Mouse (Mus musculus) Patski (cell line): ENCODE results near the gene E2f4. TPM values are rescaled to one million over a fixed set of nuclear protein-coding genes. Genes with fewer than 3 reads are reported as not detected.

Source experiments
- ATAC-seq: fragments of 100-300 bp; one replicate; pipeline ENCODE4 v1.8.0; 2021
- CTCF ChIA-PET: fragments of 350-600 bp; sonication (Branson Sonifier 250); formaldehyde crosslinking; loops from one replicate; lab custom pipeline; 2022; ENCODE audit warnings: inconsistent platforms; lab: Charles Lee
- POLR2A ChIA-PET: fragments of 350-600 bp; sonication (Branson Sonifier 250); formaldehyde crosslinking; loops from one replicate; lab custom pipeline; 2022; ENCODE audit warnings: antibody characterized with exemption, inconsistent platforms; lab: Charles Lee
- DNase-seq: peaks from one replicate; pipeline ENCODE4 v3.0.0-alpha.2; 2011; ENCODE audit warnings: low read depth, low spot score
- H3K27me3 ChIP-seq: fragments of 371-371 bp; one replicate; pipeline ENCODE4 v1.5.1; 2021
- CTCF ChIP-seq: fragments of 100-300 bp; IDR thresholded peaks from one replicate; pipeline ENCODE4 v1.5.1; 2021
- in situ Hi-C: fragments of 300-500 bp; cut with MboI; formaldehyde crosslinking; loops from 3 replicates; pipeline ENCODE4 v1.11.1; 2018; ENCODE audit warnings: low pct_unique_long_range_greater_than_20kb, mixed read lengths
- polyA plus RNA-seq: library from polyadenylated mRNA; unstranded; gene quantifications from one replicate; pipeline ENCODE4 v1.2.3, GENCODE M21; 2021

Gene E2f4
- 72.6 TPM for polyA plus RNA-seq

GRCm38 (mm10) chr8:105297511-105298192 lies at the start of gene E2f4:
Gene E2f4, plus strand, starts transcription at chr8:105297663.
- DNase-seq (no peak), ATAC-seq (peak; percentile 84)
- no peaks in the 10 kb centered on the region for H3K27me3 ChIP-seq
- no peak for TF ChIP-seq CTCF
- in situ Hi-C loops = loop anchor here (10.0 kb wide), 1 partner anchor 663 kb away; the partner anchor contains the start of gene Rrad
- ChIA-PET POLR2A (interaction anchor here (1.1 to 2.0 kb wide), 3 partner anchors 11 to 49 kb away, joined by 3 to 7 read pairs (median 4); no protein-coding TSS in a partner anchor), CTCF (no interaction called here)

- no peak for TF ChIP-seq CTCF
- ATAC-seq (no peak), DNase-seq (no peak)
- in situ Hi-C loops = no loop called here
- POLR2A ChIA-PET = no interaction called here
- CTCF ChIA-PET = interaction anchor here (1.9 kb wide), 1 partner anchor 20 kb away, joined by 5 read pairs; no protein-coding TSS in a partner anchor
- no peaks in the 10 kb centered on the region for H3K27me3 ChIP-seq
These were observed 45.5 kb upstream of the E2f4 start for GRCm38 (mm10) chr8:105251954-105252353.

GRCm38 (mm10) chr8:105252680-105253537 lies 44.6 kb upstream of the E2f4 start:
- TF ChIP-seq CTCF = no peak
- in situ Hi-C loops = no loop called here
- CTCF ChIA-PET = interaction anchor here (0.8 to 1.9 kb wide), 4 partner anchors 12 to 118 kb away, joined by 3 to 5 read pairs (median 4); no protein-coding TSS in a partner anchor
- H3K27me3 ChIP-seq = no peaks in the 10 kb centered on the region
- DNase-seq = no peak
- POLR2A ChIA-PET = no interaction called here
- ATAC-seq = no peak

- CTCF ChIA-PET = interaction anchor here (0.8 to 1.9 kb wide), 4 partner anchors 12 to 117 kb away, joined by 3 to 5 read pairs (median 4); no protein-coding TSS in a partner anchor
- no peak for DNase-seq
- ATAC-seq = no peak
- no peak for TF ChIP-seq CTCF
- POLR2A ChIA-PET = no interaction called here
- no peaks in the 10 kb centered on the region for H3K27me3 ChIP-seq
- in situ Hi-C loops = no loop called here
These were observed 43.7 kb upstream of the E2f4 start for GRCm38 (mm10) chr8:105253766-105254151.

- in situ Hi-C loops = no loop called here
- DNase-seq (no peak), ATAC-seq (peak; percentile 67)
- TF ChIP-seq CTCF = no peak
- ChIA-PET POLR2A (interaction anchor here (0.8 kb wide), 1 partner anchor 10 kb away, joined by 3 read pairs; the partner anchor contains the start of genes Fbxl8 and Tradd), CTCF (interaction anchor here (0.8 to 1.4 kb wide), 4 partner anchors 11 to 116 kb away, joined by 3 to 5 read pairs (median 4); no protein-coding TSS in a partner anchor)
- no peaks in the 10 kb centered on the region for H3K27me3 ChIP-seq
These were observed 43.1 kb upstream of the E2f4 start for GRCm38 (mm10) chr8:105254152-105254965.

GRCm38 (mm10) chr8:105254966-105255350 lies 42.5 kb upstream of the E2f4 start, which contains the start of gene B3gnt9:
Gene B3gnt9, minus strand, starts transcription at chr8:105255153.
- ATAC-seq (no peak), DNase-seq (no peak)
- POLR2A ChIA-PET = interaction anchor here (0.8 kb wide), 1 partner anchor 10 kb away, joined by 3 read pairs; the partner anchor contains the start of genes Fbxl8 and Tradd
- no peak for TF ChIP-seq CTCF
- no peaks in the 10 kb centered on the region for H3K27me3 ChIP-seq
- CTCF ChIA-PET = interaction anchor here (0.7 to 1.3 kb wide), 3 partner anchors 10 to 117 kb away, joined by 3 to 4 read pairs (median 3); partner anchors contain the start of genes Fbxl8 and Tradd
- in situ Hi-C loops = no loop called here

- CTCF ChIA-PET = no interaction called here
- no peak for DNase-seq
- POLR2A ChIA-PET = no interaction called here
- no peaks in the 10 kb centered on the region for H3K27me3 ChIP-seq
- in situ Hi-C loops = no loop called here
- ATAC-seq = no peak
- TF ChIP-seq CTCF = no peak
These were observed 39.9 kb upstream of the E2f4 start for GRCm38 (mm10) chr8:105257318-105258114.

- DNase-seq (no peak), ATAC-seq (no peak)
- POLR2A ChIA-PET = no interaction called here
- in situ Hi-C loops = no loop called here
- no peaks in the 10 kb centered on the region for H3K27me3 ChIP-seq
- CTCF ChIA-PET = interaction anchor here (1.6 kb wide), 1 partner anchor 12 kb away, joined by 3 read pairs; no protein-coding TSS in a partner anchor
- TF ChIP-seq CTCF = no peak
These were observed 38.3 kb upstream of the E2f4 start for GRCm38 (mm10) chr8:105258911-105259720.
